Mouse (Mus musculus) neural tube, embryonic 14.5 days (tissue): Measurements from ENCODE around the gene Slf2. TPM values are rescaled to one million over a fixed set of nuclear protein-coding genes. Genes with fewer than 3 reads are reported as not detected.

Experiments
- ATAC-seq: fragments of 200-750 bp; cut with Nextera tagmentation; 2 replicates; pipeline ENCODE4 v1.8.0; 2017; ENCODE audit warnings: low read depth, mild to moderate bottlenecking, moderate TSS enrichment, moderate library complexity
- H3K27ac ChIP-seq: fragments of 300-500 bp; sonication (generic); 2 replicates; pipeline ENCODE4 v1.5.1; 2014; ENCODE audit warnings: low read depth, mild to moderate bottlenecking, control low read depth, low read length, moderate library complexity, mixed read lengths
- H3K27me3 ChIP-seq: fragments of 300-500 bp; sonication (generic); 2 replicates; pipeline ENCODE4 v1.6.1; 2014; ENCODE audit warnings: low read length; ENCODE audit not compliant: control insufficient read depth, insufficient read depth
- H3K36me3 ChIP-seq: fragments of 300-500 bp; sonication (generic); 2 replicates; pipeline ENCODE4 v1.6.1; 2014; ENCODE audit warnings: low read length, mixed read lengths; ENCODE audit not compliant: control insufficient read depth, insufficient read depth
- H3K4me1 ChIP-seq: fragments of 300-500 bp; sonication (generic); 2 replicates; pipeline ENCODE4 v1.6.1; 2014; ENCODE audit warnings: low read length; ENCODE audit not compliant: control insufficient read depth, insufficient read depth
- H3K4me2 ChIP-seq: fragments of 300-500 bp; sonication (generic); 2 replicates; pipeline ENCODE4 v1.6.1; 2014; ENCODE audit warnings: mild to moderate bottlenecking, low read depth, low read length, control low read depth
- H3K4me3 ChIP-seq: fragments of 300-500 bp; sonication (generic); 2 replicates; pipeline ENCODE4 v1.5.1; 2014; ENCODE audit warnings: low read depth, low read length, control low read depth, mixed read lengths
- H3K9ac ChIP-seq: fragments of 300-500 bp; sonication (generic); replicated peaks from 2 replicates; pipeline ENCODE4 v1.6.1; 2014; ENCODE audit warnings: low read depth, mild to moderate bottlenecking, control low read depth, low read length, mixed read lengths
- H3K9me3 ChIP-seq: fragments of 300-500 bp; sonication (generic); 2 replicates; pipeline ENCODE4 v1.6.1; 2016; ENCODE audit warnings: low read length; ENCODE audit not compliant: control insufficient read depth
- WGBS: fragments of 180-500 bp; shearing (Covaris S2); extraction: QIAGEN DNeasy Blood & Tissue Kit; methylation state at CpG from one replicate; pipeline ENCODE4 v1.1.7; 2014; 5-methylcytosine and 5-hydroxymethylcytosine counted together
- polyA plus RNA-seq: library from polyadenylated mRNA; unstranded; fragments of >200 nt; fragmentation: Nextera tagmentation; extraction: Ambion mirVana; gene quantifications from 2 replicates; pipeline ENCODE4 v1.2.1, GENCODE M21; 2014

Slf2 gene
- polyA plus RNA-seq, 1 experiment from 2014 or later = 41.5 TPM

DNA sequence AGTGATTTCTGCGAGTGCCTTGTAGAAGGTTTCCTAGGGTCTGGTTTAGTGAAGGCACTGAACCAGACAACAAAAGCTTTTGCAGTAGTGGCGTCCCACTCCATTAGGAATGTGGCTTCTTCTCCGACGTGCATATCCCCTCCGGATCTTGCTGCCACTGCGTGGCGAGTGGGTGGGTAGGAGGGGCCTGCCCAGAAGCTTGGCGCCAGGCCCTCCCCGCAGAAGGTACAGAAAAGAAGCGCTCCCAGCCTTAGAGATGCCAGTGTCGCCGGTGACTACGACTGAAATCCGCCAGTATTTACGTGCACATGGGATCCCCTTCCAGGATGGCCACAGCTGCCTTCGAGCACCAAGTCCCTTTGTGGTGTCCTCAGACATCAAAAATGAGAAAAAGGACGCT is 76.1 kb downstream of the Slf2 start:
- ATAC-seq = no peak
- Histone ChIP-seq H3K36me3 (peaks cover 20% of the 10 kb centered on the region; the same call in 1 of the 2 replicates), H3K9me3 (no peaks in the 10 kb centered on the region), H3K4me2 (peak overlapping the region; percentile 92), H3K4me3 (peak overlapping the region; percentile 69), H3K27ac (peak overlapping the region; percentile 72), H3K27me3 (no peaks in the 10 kb centered on the region), H3K9ac (peak overlapping the region; percentile 67), H3K4me1 (peaks cover 19% of the 10 kb centered on the region)
- WGBS = 46% methylated on average over 17 of the region's 17 CpGs

DNA sequence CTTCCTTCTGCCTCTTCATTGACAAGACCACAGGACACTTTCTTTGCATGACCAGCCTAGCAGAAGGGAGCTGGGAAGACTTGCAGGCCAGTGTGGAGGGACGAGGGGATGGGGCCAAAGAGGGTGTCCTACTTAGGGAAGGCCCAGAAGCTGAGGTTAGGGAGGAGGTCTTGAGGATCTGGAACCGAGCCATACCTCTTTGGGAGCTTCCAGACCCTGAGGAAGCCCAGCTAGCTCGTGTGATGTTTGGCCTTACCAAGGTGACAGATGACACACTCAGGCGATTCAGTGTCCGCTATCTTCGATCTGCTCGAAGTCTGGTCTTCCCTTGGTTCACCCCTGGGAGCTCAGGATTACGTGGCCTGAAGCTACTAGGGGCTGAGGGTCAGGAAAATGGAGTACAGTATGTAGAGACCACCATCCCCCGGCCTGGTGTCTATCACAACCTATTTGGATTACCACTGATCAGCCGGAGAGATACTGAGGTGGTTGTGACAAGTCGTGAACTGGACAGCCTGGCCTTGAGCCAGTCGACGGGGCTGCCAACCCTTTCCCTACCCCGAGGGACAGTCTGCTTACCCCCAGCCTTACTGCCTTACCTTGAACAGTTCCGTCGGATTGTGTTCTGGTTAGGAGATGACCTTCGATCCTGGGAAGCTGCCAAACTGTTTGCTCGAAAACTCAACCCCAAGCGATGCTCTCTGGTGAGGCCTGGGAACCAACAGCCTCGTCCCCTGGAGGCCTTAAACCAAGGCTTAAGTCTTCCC is 76.7 kb downstream of the Slf2 start:
- 94% methylated on average over 20 of the region's 20 CpGs for WGBS
- ATAC-seq = no peak
- peaks cover 20% of the 10 kb centered on the region; the same call in 1 of the 2 replicates for H3K36me3 ChIP-seq
- H3K9ac ChIP-seq = no peak overlapping the region
- H3K4me2 ChIP-seq = peak overlapping the region; percentile 92
- H3K27me3 ChIP-seq = no peaks in the 10 kb centered on the region
- no peaks in the 10 kb centered on the region for H3K9me3 ChIP-seq
- peaks cover 19% of the 10 kb centered on the region for H3K4me1 ChIP-seq
- no peak overlapping the region for H3K27ac ChIP-seq
- peak overlapping the region; percentile 69; the same call in 1 of the 2 replicates for H3K4me3 ChIP-seq

DNA sequence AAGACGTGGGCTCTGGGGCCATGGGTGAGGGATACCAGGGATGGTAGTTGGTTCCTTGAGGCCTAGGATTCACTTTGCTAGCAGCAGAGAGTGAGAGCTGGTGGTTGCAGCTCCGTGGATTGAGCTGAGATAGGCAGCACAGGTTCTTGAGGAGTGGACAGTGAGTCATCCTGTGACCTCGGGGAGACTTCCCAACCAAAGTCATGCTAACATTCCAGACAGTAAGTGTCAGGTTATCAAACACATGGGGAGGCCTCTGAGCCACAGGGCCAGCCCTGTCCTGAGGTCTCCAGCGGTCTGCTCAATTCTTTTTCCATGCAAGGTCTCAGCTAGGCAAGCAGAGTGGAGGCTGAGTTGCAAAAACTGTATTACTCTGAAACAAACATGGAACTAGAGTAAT is 79.7 kb downstream of the Slf2 start:
- Histone ChIP-seq H3K9me3 (no peaks in the 10 kb centered on the region), H3K27me3 (no peaks in the 10 kb centered on the region), H3K9ac (no peak overlapping the region), H3K4me1 (peaks cover 19% of the 10 kb centered on the region), H3K36me3 (peaks cover 20% of the 10 kb centered on the region; the same call in 1 of the 2 replicates), H3K27ac (no peak overlapping the region), H3K4me2 (no peak overlapping the region), H3K4me3 (no peak overlapping the region)
- ATAC-seq = no peak
- 90% methylated on average over 4 of the region's 4 CpGs for WGBS

DNA sequence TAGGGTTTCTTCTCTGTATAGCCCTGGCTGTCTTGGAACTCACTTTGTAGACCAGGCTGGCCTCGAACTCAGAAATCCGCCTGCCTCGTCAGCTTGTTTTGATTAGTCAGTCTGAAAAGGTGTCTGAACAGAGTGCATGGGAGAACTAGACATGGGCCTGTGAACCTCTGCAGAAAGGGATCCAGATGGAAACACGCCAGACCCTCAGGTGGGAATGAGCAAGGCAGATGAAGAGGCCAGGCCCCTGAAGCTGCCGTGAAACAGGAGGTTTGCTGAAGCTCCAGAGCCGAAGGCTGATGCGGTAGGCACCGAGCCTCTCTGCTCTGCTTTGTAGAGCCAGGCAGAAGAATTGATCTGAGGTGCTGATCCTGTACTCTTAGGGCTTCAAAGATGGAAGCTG is 81.3 kb downstream of the Slf2 start:
- Histone ChIP-seq H3K9me3 (no peaks in the 10 kb centered on the region), H3K4me2 (no peak overlapping the region), H3K36me3 (peaks cover 20% of the 10 kb centered on the region; the same call in 1 of the 2 replicates), H3K9ac (no peak overlapping the region), H3K4me1 (peaks cover 27% of the 10 kb centered on the region), H3K27me3 (no peaks in the 10 kb centered on the region), H3K27ac (peak overlapping the region; percentile 49; the same call in 1 of the 2 replicates), H3K4me3 (no peak overlapping the region)
- 85% methylated on average over 8 of the region's 8 CpGs for WGBS
- ATAC-seq = no peak

DNA sequence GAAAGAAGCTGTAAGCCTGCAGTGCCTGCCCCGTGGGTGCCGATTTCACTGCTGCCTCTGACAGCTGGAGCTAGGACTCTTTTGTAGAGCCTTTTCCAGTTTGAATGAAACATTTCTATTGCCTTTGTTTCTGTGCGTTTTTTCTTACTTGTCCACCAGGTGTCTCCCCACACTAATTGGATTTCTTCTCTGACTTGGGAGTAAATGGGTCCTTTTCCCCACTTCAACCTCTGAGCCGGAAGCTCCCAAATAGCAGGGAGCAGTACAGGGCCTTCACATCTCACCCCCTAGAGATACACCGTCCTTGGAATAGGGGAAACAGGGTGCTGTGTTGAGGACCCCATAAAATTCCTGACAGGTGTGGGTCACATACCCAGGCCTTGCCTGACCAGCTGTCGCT is 81.7 kb downstream of the Slf2 start:
- Histone ChIP-seq H3K4me1 (peaks cover 24% of the 10 kb centered on the region), H3K27me3 (no peaks in the 10 kb centered on the region), H3K9ac (no peak overlapping the region), H3K36me3 (peaks cover 20% of the 10 kb centered on the region; the same call in 1 of the 2 replicates), H3K4me3 (no peak overlapping the region), H3K9me3 (no peaks in the 10 kb centered on the region), H3K27ac (peak overlapping the region; percentile 49; the same call in 1 of the 2 replicates), H3K4me2 (no peak overlapping the region)
- ATAC-seq = no peak
- WGBS = 32% methylated on average over 6 of the region's 6 CpGs

DNA sequence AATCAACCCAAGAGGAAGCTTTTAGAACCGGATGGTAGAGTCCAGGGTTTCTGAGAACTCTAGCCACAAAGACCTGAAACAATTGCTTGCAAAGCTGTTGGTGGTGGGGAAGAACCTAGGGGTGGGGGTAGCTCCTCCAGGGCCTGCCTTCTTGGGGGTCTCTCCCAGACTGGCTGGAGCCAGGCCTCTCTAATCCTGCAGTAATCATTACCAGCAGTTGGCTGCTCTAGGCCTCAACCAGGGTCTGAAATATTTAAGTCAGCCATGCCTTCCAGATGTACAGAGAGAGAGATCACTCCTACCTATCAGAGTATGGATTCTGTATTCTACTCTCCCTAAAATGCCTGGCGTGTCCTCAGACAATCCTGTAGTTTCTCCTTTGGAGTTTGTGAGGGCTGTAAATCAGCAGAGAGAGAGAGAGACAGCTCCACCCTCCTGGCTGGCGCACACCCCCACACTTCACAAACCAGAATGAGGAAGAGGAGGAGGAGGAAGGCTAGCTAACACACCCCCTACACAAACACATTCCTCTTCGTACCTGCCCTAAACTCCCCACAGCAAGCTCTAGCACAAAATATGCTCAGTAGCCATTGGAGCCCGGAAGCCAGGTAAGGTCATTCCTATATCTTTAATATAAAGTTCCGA is 82.8 kb downstream of the Slf2 start:
- 60% methylated on average over 6 of the region's 6 CpGs for WGBS
- no peak for ATAC-seq
- no peak overlapping the region for H3K4me3 ChIP-seq

DNA sequence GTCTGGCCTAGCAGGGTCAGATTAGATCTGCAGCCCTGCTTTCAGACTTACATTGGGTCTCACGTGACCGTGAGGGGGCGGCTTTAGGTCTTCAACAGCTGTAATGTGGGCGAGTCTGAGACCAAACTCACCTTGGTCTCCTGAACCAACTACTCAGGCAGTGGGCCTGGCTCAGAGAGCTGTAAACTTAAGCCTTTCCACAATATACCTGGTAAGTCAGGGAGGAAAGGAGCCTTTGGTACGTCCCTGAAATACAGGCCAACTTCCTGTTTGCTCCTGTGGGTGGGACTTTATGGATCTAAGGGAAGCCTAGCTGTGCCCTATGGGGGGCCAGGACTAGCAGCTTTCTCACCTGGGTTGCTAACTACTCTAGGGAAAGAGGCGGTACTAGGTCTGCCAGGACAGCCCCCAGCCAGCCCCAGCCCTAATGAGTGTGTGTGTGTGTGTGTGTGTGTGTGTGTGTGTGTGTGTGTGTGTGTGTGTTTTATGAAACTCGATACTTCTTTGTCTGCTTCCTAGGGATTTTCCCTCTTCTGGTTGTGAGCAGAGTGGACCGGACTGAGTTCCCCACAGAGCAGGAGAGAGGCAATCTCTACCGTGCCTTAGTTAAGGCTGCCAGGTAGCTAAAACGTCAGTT is 83.5 kb downstream of the Slf2 start, which contains the start of gene Lzts2:
Gene Lzts2 (plus strand): TSS at position 80 of the 637 bp plus-strand sequence.
- WGBS = 10% methylated on average over 10 of the region's 10 CpGs
- peaks cover 30% of the 10 kb centered on the region for H3K4me1 ChIP-seq

More for the DNA sequence above, 82.8 kb downstream of the Slf2 start:
- Histone ChIP-seq H3K9ac (no peak overlapping the region), H3K27me3 (no peaks in the 10 kb centered on the region), H3K27ac (no peak overlapping the region), H3K36me3 (peaks cover 20% of the 10 kb centered on the region; the same call in 1 of the 2 replicates), H3K4me1 (peaks cover 25% of the 10 kb centered on the region), H3K4me2 (no peak overlapping the region), H3K9me3 (no peaks in the 10 kb centered on the region)

DNA sequence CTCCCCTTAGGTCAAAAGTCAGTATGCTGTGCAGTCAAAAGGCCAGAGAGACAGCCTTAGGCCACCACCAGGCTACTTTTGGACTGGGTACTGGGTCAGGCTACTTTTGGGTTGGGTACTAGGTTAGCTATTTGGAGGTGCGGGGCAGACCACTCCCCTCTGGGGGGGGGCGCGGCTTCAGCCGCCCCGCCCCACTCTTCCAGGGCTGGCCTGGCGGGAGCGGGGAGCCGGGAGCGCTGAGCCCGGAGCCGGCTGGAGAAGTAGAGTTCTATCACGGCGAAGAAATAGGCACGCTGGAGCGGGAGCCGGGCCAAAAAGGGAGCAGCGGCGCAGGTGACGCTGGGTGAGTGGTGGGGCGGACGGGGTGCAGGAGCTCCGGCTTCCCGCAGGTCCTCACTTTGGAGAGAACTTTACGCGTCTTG is 84.0 kb downstream of the Slf2 start:
- Histone ChIP-seq H3K9ac (peak overlapping the region; percentile 35; the same call in 1 of the 2 replicates), H3K9me3 (no peaks in the 10 kb centered on the region), H3K4me1 (peaks cover 28% of the 10 kb centered on the region), H3K27ac (peak overlapping the region; percentile 16; the same call in 1 of the 2 replicates), H3K4me2 (peak overlapping the region; percentile 91), H3K4me3 (peak overlapping the region; percentile 31), H3K36me3 (peaks cover 18% of the 10 kb centered on the region; the same call in 1 of the 2 replicates), H3K27me3 (no peaks in the 10 kb centered on the region)
- under 1% methylated on average over 24 of the region's 25 CpGs for WGBS
- no peak for ATAC-seq

More for the DNA sequence above, 83.5 kb downstream of the Slf2 start, which contains the start of gene Lzts2:
- peak within 1 kb of the TSS; percentile 31 for H3K4me3 ChIP-seq
- no peaks in the 10 kb centered on the region for H3K27me3 ChIP-seq
- H3K36me3 ChIP-seq = peaks cover 20% of the 10 kb centered on the region; the same call in 1 of the 2 replicates
- peak within 1 kb of the TSS; percentile 35; the same call in 1 of the 2 replicates for H3K9ac ChIP-seq
- H3K27ac ChIP-seq = peak within 1 kb of the TSS; percentile 16; the same call in 1 of the 2 replicates
- no peak for ATAC-seq
- peak within 1 kb of the TSS; percentile 91 for H3K4me2 ChIP-seq
- H3K9me3 ChIP-seq = no peaks in the 10 kb centered on the region
